Mouse (Mus musculus) liver, postnatal 0 days (tissue): ENCODE results near the gene 1700067K01Rik.

ENCODE experiments used
- CTCF ChIP-seq: sonication (generic); IDR thresholded peaks from 2 replicates; pipeline ENCODE4 v1.5.1; 2016; ENCODE audit warnings: antibody characterized with exemption, low read depth
- EP300 ChIP-seq: IDR thresholded peaks from 2 replicates; pipeline ENCODE4 v1.6.1; 2016; ENCODE audit warnings: antibody characterized with exemption, low read depth, mild to moderate bottlenecking

GRCm38 (mm10) chr8:84023085-84023484 is 21.8 kb downstream of the 1700067K01Rik start:
- no peak for TF ChIP-seq CTCF
- no peak for TF ChIP-seq EP300
